Mouse (Mus musculus) myocyte (in vitro differentiated cells): ENCODE results near the gene Foxr1.

Experiments
- MAX ChIP-seq: IDR thresholded peaks from one replicate; pipeline ENCODE4 v1.6.1; 2011; ENCODE audit warnings: low read depth, mild to moderate bottlenecking, control low read depth
- MYOD1 ChIP-seq, 3 experiments: IDR thresholded peaks; one replicate each; pipeline ENCODE4 v1.6.1; 2011; ENCODE audit warnings: control low read depth in 2 of 3, low read depth in 2 of 3, mild to moderate bottlenecking in 2 of 3, moderate library complexity in 1 of 3; ENCODE audit not compliant: insufficient read length in 2 of 3, control insufficient read depth in 1 of 3
- POLR2A ChIP-seq: IDR thresholded peaks from one replicate; pipeline ENCODE4 v1.6.1; 2011; ENCODE audit warnings: low read depth, mild to moderate bottlenecking, control low read depth, moderate library complexity; ENCODE audit not compliant: insufficient read length
- POLR2AphosphoS2 ChIP-seq: IDR thresholded peaks from one replicate; pipeline ENCODE4 v1.6.1; 2011; ENCODE audit warnings: low read depth, control low read depth; ENCODE audit not compliant: insufficient read length
- REST ChIP-seq: IDR thresholded peaks from one replicate; pipeline ENCODE4 v1.6.1; 2011; ENCODE audit warnings: mild to moderate bottlenecking, control low read depth, moderate library complexity; ENCODE audit not compliant: insufficient read depth, insufficient read length

DNA sequence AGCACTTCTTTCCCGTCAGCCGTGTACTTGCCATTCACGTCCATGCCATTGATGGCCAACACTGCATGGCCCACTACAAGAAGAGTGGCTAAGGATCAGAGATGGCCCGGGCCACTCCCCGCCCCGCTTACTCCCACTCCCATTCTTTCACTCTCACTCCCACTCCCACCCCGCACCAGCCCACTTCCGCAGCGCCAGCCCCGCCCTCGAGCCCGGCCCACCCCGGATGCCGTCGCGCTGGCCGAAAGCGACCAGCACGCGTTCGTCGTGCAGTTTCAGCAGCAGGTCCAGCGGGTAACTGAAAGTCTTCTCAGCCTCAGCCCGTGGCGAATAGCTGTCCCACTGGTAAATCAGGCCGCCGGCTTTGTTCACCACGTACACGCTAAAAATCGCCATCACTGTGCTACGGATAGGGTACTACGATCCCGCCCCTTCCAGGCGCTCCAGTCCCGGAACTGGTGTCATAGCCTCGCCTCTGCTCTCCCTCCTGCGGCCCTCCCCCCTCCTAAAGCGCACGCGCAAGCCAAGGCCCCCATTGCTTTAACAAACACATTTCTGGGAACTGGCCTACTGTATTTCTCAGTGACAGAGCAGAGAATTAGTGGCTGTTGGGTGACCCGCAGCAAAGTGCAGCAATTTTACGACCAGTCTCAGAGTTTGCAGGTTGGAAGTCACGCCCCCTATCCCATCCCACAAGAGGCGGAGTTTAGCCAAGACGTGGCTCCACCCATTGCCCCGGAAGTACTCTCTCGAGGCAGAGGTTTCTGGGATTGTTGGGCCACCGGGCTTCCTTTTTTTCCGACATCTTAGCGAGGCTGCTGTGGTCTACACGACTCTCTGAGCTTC, 33.8 kb downstream of the Foxr1 start, which contains the start of the genes Rps25 and Trappc4:
- TF ChIP-seq MAX: no peak
- peak; percentile 71 for TF ChIP-seq POLR2A
- no peak for TF ChIP-seq MYOD1 (IDR thresholded peaks at IDR 0.05; ENCODE audit: control insufficient read depth in 1 of 3, insufficient read length in 2 of 3, low read depth in 2 of 3)
- no peak for TF ChIP-seq REST
- peak; percentile 54 for TF ChIP-seq POLR2AphosphoS2
